Mouse (Mus musculus) limb, embryonic 12.5 days (tissue): ENCODE measurements around the gene Psmc6. TPM values are rescaled to one million over a fixed set of nuclear protein-coding genes. Genes with fewer than 3 reads are reported as not detected.

Experiments used
- polyA plus RNA-seq: library from polyadenylated mRNA; unstranded; fragments of >200 nt; fragmentation: Nextera tagmentation; extraction: Ambion mirVana; gene quantifications from 2 replicates; pipeline ENCODE4 v1.2.1, GENCODE M21; 2016

Psmc6 gene
- polyA plus RNA-seq, 1 experiment from 2014 or later = 196 TPM

Other genes with a start within 250 kb of the Psmc6 start
- gene Gpr137c, start 110.1 kb upstream of the Psmc6 start, polyA plus RNA-seq = 4.2 and 5.1 TPM in 2 replicates
- gene Txndc16, start 109.5 kb upstream of the Psmc6 start, polyA plus RNA-seq = 17.0 and 17.8 TPM in 2 replicates
- 27.3 and 28.5 TPM in 2 replicates for gene Ero1l, start 11.0 kb upstream of the Psmc6 start, polyA plus RNA-seq
- 54.8 and 68.5 TPM in 2 replicates for gene Styx, start 21.3 kb downstream of the Psmc6 start, polyA plus RNA-seq
- gene Gnpnat1, start 75.1 kb downstream of the Psmc6 start, polyA plus RNA-seq = 48.1 and 49.9 TPM in 2 replicates
- 123 and 128 TPM in 2 replicates for gene Fermt2, start 200.3 kb downstream of the Psmc6 start, polyA plus RNA-seq